Mouse (Mus musculus) yolk sac, embryonic 10.5 days (tissue): ENCODE results near the gene Tnfrsf22.
A peak's percentile ranks its signal among the peaks of the same experiment; 100 is the strongest.

Experiments
- DNase-seq: peaks from one replicate; pipeline ENCODE4 v3.0.0-alpha.2; 2017; ENCODE audit warnings: low spot score

The Tnfrsf22 gene

GRCm38 (mm10) chr7:143631503-143631902 is 18.0 kb downstream of the Tnfrsf22 start:
- DNase-seq = no peak

- no peak for DNase-seq
These were observed 20.0 kb downstream of the Tnfrsf22 start for GRCm38 (mm10) chr7:143629501-143629900.

DNA sequence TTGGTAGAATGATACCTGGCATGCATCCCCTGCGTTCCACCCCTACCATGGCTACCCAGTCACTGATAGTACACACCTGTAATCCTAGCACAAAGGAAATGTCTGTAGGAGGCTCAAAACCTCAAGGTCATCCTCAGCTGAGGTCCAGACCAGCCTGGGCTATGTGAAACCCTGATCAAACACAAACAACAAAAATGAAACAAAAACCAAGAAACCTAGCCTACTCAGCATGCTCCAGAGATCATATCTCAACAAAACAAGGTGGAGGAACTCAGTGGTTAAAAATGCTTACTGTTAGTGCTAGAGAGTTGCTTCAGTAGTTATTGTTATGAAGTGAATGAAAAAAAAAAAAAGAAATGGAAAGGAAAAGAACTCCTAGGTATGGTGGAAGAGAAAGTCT is 20.9 kb downstream of the Tnfrsf22 start, which contains the start of gene Tnfrsf26:
TSS of gene Tnfrsf26 (minus strand) at position 183 of the 400 bp plus-strand sequence.
- DNase-seq = no peak

DNA sequence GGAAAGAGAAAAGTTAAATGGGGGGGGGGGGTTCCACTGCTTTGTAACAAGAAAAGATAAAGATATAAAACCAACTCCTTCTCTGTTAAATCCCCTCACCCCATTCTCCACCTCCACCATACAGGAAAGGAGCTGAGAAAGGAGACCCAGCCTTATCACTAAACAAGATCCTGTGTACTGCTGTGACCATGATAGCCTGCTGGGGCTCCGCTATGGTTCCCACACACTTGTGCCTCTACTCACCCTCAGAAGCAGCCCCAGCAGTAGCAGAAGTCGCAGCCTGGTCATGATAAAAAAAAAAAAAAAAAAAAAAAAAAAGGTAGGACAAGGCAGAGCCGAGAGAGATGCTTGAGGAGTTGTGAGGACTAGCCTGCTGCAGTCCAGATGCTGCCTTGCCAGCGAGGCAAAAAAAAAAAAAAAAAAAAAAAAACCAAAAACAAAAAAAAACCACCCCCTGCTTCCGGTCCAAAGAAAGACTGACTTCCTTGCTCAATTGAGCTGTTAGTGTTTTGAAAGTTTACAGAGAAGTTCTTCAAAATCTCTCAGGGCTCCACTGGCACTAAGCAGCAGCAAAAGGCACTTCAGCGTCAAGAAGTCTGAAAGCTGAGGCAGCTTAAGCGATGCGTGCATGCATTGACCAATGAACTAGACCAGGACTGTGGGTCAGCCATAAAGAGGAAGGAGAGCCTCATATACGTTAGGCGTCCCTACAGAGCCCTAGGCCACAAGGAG is 21.7 kb downstream of the Tnfrsf22 start:
- no peak for DNase-seq

GRCm38 (mm10) chr7:143626178-143626577 is 23.3 kb downstream of the Tnfrsf22 start:
- no peak for DNase-seq

- no peak for DNase-seq
These were observed 24.3 kb downstream of the Tnfrsf22 start for GRCm38 (mm10) chr7:143625151-143625550.

- DNase-seq = no peak
These were observed 24.9 kb downstream of the Tnfrsf22 start for GRCm38 (mm10) chr7:143624561-143624960.

- no peak for DNase-seq
These were observed 28.5 kb downstream of the Tnfrsf22 start for GRCm38 (mm10) chr7:143620951-143621350.

GRCm38 (mm10) chr7:143614404-143615135 is 34.9 kb downstream of the Tnfrsf22 start:
- DNase-seq = no peak

GRCm38 (mm10) chr7:143612215-143612614 is 37.2 kb downstream of the Tnfrsf22 start:
- DNase-seq = no peak

DNA sequence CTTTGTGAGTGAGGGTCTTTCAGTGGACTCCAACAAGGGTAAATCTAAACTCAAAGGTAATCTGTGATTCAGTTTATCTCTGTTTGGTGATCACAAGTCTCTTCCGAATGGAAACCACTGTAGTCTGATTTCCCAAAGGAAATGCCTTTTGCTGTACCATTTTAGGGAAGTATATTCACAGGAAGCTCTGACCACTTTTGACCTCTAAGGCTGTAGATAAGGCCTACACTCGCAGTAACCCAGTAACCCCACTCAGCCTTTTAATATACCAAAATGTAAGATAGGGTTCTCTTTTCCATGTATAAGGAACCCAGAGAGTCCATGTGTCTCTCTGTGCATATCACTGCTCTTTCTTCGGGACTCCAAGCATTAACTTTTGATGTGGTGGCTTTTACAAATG is 44.1 kb downstream of the Tnfrsf22 start:
- DNase-seq = no peak

DNA sequence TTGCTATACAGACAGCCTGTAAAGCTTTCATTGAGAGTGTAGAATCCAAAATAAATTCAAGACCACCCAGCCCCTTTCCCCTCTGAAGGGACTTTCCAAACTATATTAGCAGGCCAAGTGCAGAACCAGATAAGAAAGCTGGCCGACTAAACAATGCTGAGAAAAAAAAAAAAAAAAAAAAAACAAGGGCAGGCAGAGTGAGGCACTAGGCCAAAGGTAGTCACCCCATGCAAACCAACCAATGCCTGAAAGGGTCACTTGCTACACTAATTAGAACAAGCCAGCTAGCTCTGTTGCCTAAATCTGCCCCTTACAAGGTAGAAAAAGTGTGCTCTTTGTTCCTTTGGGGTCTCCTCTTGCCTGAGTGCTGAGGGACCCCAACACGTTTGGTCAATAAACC is 44.6 kb downstream of the Tnfrsf22 start:
- DNase-seq = no peak

DNA sequence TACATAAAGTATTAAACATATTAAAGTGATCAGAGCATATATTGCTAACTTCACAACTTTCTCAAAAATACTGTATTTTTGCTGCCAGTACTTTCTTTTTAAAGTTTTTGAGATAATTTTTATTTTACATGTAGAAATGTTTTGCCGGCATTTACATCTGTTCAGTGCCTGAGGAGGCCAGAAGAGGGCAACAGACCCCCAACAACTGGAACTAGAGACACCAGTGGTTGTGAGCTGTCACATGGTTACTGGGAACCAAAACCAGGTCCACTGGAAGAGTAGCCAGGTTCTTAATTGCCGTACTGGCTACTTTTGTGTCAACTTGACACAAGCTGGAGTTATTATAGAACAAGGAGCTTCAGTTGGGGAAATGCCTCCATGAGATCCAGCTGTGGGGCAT is 47.8 kb downstream of the Tnfrsf22 start:
- DNase-seq = no peak

DNA sequence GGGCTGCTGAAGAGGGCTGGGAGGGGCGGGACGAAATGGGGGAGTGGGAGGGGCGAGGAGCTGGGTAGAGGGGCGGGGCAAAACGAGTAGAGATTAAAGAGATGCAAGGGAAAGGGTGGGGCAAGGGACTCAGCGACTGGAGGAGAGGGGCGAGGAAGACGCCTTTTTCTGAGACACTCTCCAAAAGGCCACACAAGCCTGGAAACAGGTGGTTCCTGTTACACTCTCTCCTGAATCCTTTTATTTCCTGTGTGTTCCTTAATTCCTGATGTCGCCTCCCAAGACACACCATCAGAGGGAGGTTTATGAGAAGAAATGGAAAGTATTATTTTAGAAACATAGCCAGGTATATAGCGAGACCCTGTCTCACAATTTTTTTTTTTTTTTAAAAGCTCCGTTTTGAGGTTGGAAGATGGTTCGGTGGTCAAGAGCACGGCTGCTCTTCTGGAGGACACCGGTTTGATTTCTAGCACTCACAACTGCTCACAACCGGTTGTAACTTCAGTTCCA is 49.2 kb downstream of the Tnfrsf22 start:
- DNase-seq = no peak

GRCm38 (mm10) chr7:143599428-143600230 is 49.8 kb downstream of the Tnfrsf22 start, which contains the start of gene Cars:
Gene Cars, minus strand, starts transcription at chr7:143600090.
- peak; percentile 97 for DNase-seq

GRCm38 (mm10) chr7:143594865-143595264 is 54.6 kb downstream of the Tnfrsf22 start:
- no peak for DNase-seq

GRCm38 (mm10) chr7:143592255-143592654 is 57.2 kb downstream of the Tnfrsf22 start:
- DNase-seq = no peak

GRCm38 (mm10) chr7:143588006-143588405 is 61.5 kb downstream of the Tnfrsf22 start:
- no peak for DNase-seq

DNA sequence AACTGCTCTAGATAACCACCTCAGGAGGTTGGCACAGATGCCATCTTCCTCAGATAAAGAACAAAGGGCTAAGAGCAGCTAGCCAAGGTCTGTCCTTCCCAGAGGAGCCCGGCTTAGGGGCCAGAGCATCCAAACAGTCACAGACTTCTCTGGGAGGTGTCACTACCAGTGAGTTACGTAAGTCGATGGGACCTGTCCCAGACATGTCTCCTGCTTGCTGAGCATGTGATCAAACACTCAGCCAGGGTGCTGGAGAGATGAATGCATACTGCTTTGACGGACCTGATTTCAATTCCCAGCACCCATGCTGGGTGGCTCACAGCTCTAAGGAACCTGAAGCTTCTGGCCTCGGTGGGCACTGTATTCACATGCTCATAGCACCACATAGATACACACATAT is 61.9 kb downstream of the Tnfrsf22 start:
- DNase-seq = no peak
